Mouse (Mus musculus) cerebellum, adult 2 months (tissue): ENCODE data around the gene Mcm5.

ENCODE experiments used
- CTCF ChIP-seq: fragments of 200-500 bp; IDR thresholded peaks from 2 replicates; pipeline ENCODE4 v1.5.1; 2011; ENCODE audit warnings: low read depth, mild to moderate bottlenecking, control low read depth, low read length, moderate library complexity, borderline replicate concordance; ENCODE audit not compliant: insufficient read depth
- POLR2A ChIP-seq: fragments of 200-500 bp; IDR thresholded peaks from 2 replicates; pipeline ENCODE4 v1.6.1; 2011; ENCODE audit warnings: low read length, control low read depth, borderline replicate concordance; ENCODE audit not compliant: insufficient read depth

DNA sequence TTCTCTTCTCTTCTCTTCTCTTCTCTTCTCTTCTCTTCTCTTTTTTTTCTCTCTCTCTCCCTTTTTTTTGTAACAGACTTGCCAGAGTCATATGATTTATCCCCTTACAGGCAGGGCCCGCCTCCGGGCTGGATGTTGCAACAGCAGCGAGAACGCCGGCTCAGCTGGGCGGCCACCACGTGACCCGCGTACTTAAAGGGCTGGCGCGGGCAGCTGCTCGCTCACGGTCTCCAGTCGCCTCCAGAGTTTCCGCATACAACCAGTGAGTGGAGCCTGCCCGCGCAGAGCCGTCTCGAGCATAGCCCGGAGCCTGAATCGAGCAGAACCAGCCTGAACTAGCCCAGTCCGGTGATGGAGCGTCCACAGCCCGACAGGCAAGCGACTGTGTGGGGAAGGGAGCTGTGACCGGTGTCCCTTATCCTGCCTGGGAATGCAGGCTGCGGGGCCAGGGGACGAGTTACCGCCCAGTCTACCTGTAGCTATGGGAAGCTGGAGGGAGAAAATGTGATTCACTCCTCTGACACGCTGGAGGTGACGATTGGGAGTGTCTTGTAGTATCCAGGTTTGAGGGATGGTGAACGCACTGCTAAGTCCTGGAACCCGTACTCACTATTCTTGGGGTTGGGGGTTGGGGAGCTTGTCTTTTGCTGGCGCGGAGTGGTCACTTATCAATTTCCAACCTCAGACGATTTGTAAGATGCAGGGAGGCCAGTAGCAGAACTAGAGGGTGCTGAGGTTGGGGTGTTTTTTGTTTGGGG is 15.8 kb upstream of the Mcm5 start, which contains the start of gene Hmox1:
- TF ChIP-seq CTCF: no peak
- no peak for TF ChIP-seq POLR2A
